Mouse (Mus musculus) gastrocnemius, postnatal 36 days (tissue): ENCODE measurements at regions not wholly inside any gene's neighbourhood (a gene's known extent, or its start where the extent isn't known, plus 50 kb on each side); places are given as distances from the start of the nearest gene placed in this dataset.

Experiments used
- DNase-seq, 2 experiments: peaks; one replicate each; pipeline ENCODE4 v3.0.0; 2022
- intact Hi-C: fragments of 180-260 bp; cut with DNase I; formaldehyde crosslinking; loops from one replicate; pipeline ENCODE4 v1.15.1; 2025

DNA sequence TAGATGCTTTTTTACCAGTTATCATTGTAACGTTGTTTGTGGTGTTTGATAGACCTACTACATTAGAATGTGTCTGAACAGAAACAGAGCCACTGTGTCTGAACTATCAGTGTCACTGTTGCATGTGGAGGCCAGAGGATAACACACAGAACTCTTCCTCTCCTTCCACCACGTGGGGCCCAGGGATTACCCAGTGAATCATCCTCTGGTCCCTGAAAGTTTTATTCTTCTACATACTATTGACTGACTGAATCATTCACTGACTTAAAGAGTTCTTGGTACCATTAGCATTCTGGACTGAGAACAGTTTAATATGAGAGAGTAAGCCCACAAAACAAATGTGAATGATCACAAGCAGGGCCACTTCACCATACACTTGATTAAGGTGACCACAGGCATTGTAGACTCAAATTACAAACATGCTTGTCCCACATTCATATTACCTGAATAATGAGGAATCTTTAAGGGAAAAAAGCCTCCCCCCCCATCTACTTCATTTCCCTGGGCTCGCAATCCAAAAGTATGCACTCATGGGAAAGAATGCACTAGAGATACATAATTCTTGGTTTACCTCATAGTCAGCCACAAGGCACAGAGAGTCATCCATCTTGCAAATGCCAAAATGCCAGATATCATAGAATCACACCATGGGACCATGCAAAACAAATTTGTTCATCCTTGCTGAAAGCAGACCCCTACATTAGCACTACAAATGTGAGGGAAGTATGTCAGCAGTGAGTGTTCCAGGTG, 68.1 kb upstream of the Tnfsf11 start:
- DNase-seq: no peak
- intact Hi-C loops: no loop called here

DNA sequence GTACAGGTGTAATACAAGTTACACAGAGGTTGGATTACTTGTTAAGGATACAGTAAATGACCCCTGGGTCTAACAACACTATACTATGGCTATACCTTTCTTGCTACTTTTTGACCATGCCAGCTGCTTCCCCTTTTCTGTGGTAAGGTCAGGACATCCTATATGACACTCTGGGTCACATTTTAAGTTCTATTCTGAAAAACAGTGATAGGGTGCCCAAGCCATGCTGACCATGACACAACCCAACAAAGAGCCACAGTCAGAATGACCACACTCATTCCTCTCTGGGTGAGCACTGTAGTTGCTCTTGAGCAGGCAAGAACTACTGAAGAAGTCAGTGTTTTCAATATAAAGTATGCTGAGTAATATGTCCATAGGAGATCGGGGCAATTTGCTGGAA, 64.3 kb upstream of the Tnfsf11 start:
- intact Hi-C loops: no loop called here
- DNase-seq: no peak

GRCm38 (mm10) chr14:78368881-78369280, 61.0 kb upstream of the Tnfsf11 start:
- no peak for DNase-seq
- intact Hi-C loops: no loop called here

DNA sequence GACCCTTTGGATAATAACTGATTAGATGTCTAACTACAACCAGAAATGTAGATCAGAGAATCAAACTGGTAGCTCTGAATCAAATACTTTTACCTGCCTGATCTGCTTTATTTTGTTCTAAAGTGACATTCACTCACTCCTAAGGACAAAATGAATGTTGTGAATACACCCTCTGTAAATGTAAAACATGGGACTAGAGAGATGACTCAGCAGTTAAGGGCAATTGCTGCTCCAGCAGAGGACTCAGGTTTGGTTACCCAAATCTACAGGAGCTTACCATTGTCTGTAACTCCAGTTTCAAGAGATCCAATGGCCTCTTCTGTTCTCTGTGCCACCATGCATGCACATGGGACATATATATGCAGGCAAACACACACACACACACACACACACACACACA, 57.0 kb upstream of the Tnfsf11 start:
- intact Hi-C loops: no loop called here

GRCm38 (mm10) chr14:78363123-78363522, 55.3 kb upstream of the Tnfsf11 start:
- DNase-seq: no peak
- intact Hi-C loops: no loop called here

More for the DNA sequence above, 57.0 kb upstream of the Tnfsf11 start:
- DNase-seq: no peak
